Mouse (Mus musculus) heart, adult 2 months (tissue): ENCODE measurements around the gene Dtl. TPM values are rescaled to one million over a fixed set of nuclear protein-coding genes. Genes with fewer than 3 reads are reported as not detected.

ENCODE experiments used
- DNase-seq, 2 experiments: peaks; one replicate each; pipeline ENCODE4 v3.0.0; 2021
- H3K27ac ChIP-seq: fragments of 200-600 bp; 2 replicates; pipeline ENCODE4 v1.8.1; 2022
- H3K27me3 ChIP-seq: fragments of 200-500 bp; 2 replicates; pipeline ENCODE4 v1.6.1; 2012; ENCODE audit warnings: mild to moderate bottlenecking, low read length, inconsistent platforms, mixed read lengths; ENCODE audit not compliant: control insufficient read depth, insufficient read depth
- H3K36me3 ChIP-seq: fragments of 200-500 bp; 2 replicates; pipeline ENCODE4 v1.6.1; 2012; ENCODE audit warnings: low read length, inconsistent platforms; ENCODE audit not compliant: control insufficient read depth, insufficient read depth
- H3K4me1 ChIP-seq: fragments of 200-500 bp; 2 replicates; pipeline ENCODE4 v1.6.1; 2011; ENCODE audit warnings: low read length; ENCODE audit not compliant: control insufficient read depth, insufficient read depth
- H3K4me3 ChIP-seq: fragments of 200-600 bp; 2 replicates; pipeline ENCODE4 v1.8.1; 2022
- H3K79me2 ChIP-seq: fragments of 200-500 bp; replicated peaks from 2 replicates; pipeline ENCODE4 v1.6.1; 2012; ENCODE audit warnings: mild to moderate bottlenecking, inconsistent platforms, low read length, moderate library complexity, mixed read lengths; ENCODE audit not compliant: control insufficient read depth, insufficient read depth
- H3K9ac ChIP-seq: fragments of 200-500 bp; 2 replicates; pipeline ENCODE4 v1.6.1; 2012; ENCODE audit warnings: low read depth, mild to moderate bottlenecking, control low read depth, inconsistent platforms, low read length, mixed read lengths
- CTCF ChIP-seq: fragments of 200-600 bp; IDR thresholded peaks from 2 replicates; pipeline ENCODE4 v1.8.1; 2022; ENCODE audit warnings: antibody characterized with exemption, mild to moderate bottlenecking, moderate library complexity
- EP300 ChIP-seq: fragments of 200-500 bp; IDR thresholded peaks from 2 replicates; pipeline ENCODE4 v1.6.1; 2011; ENCODE audit warnings: low read depth, low read length, control low read depth; ENCODE audit not compliant: insufficient read depth
- POLR2A ChIP-seq: fragments of 200-500 bp; IDR thresholded peaks from 2 replicates; pipeline ENCODE4 v1.6.1; 2011; ENCODE audit warnings: mild to moderate bottlenecking, low read depth, low read length, control low read depth; ENCODE audit not compliant: insufficient read depth
- WGBS: fragments of 180-500 bp; shearing (Covaris S2); methylation state at CpG from one replicate; pipeline ENCODE4 v1.1.7; 2018; 5-methylcytosine and 5-hydroxymethylcytosine counted together
- intact Hi-C: fragments of 180-260 bp; cut with DNase I; formaldehyde crosslinking; loops from one replicate; pipeline ENCODE4 v1.15.1; 2025
- polyA plus RNA-seq: library from polyadenylated mRNA; depleted of rRNA; stranded (reverse); fragments of >200 nt; gene quantifications from 2 replicates; pipeline ENCODE4 v1.2.3, GENCODE M21; 2012
- total RNA-seq, 2 experiments: library from RNA; stranded (reverse); gene quantifications; 2 replicates each; pipeline ENCODE4 v1.2.3; 2021

The Dtl gene
- total and polyA plus RNA-seq, 3 experiments = 0.06 to 0.27 (median 0.16) TPM

DNA sequence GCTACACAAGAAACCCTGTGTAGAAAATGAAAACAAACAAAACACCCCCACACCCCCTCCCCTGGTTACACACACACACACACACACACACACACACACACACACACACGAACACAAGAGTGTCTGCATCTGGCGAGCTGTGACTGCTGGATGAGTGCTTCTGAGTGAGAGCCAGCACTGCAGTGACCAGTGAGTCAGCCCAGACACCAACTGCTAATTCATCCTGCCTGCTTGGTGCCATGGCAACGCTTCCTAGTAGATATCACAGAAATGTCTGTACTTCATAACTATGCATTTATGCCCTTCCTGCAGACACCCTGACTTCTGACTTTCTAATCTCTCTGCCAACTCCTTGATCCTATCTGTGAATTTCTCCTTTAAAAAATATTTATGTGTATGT lies 48.3 kb downstream of the Dtl start:
- no peaks in the 10 kb centered on the region for H3K4me1 ChIP-seq
- no peak overlapping the region for H3K27ac ChIP-seq
- intact Hi-C loops = no loop called here
- no peak overlapping the region for H3K4me3 ChIP-seq
- TF ChIP-seq POLR2A (no peak), CTCF (no peak), EP300 (no peak)
- 55% methylated on average over 3 of the region's 3 CpGs for WGBS
- no peaks in the 10 kb centered on the region for H3K36me3 ChIP-seq
- DNase-seq = no peak
- H3K79me2 ChIP-seq = no peaks in the 10 kb centered on the region
- no peak overlapping the region for H3K9ac ChIP-seq
- H3K27me3 ChIP-seq = no peaks in the 10 kb centered on the region

DNA sequence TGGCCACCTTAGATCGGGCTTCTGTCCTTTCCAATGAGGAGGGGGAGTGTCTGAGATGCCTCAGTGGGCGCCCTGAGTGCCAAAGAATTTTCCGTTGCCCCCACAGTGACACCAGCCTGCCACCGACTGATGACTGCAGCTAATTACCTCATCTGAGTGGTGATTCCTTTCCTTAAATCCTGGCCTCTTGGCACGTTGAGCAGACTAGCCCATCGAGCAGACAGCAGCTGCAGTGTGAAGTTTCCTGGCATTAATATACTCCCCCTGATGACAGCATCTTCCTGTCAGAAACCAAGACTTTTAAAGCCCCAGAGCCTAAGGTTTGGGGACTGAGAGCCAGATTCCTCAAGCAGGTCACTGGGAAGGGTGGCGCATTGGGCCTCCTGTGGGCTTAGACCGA lies 53.9 kb downstream of the Dtl start:
- Histone ChIP-seq H3K27ac (no peak overlapping the region; the same call in 1 of the 2 replicates), H3K36me3 (no peaks in the 10 kb centered on the region), H3K27me3 (no peaks in the 10 kb centered on the region), H3K4me1 (peaks cover 8% of the 10 kb centered on the region), H3K9ac (no peak overlapping the region), H3K79me2 (no peaks in the 10 kb centered on the region), H3K4me3 (no peak overlapping the region)
- no peak for TF ChIP-seq POLR2A
- TF ChIP-seq EP300 = no peak
- no peak for TF ChIP-seq CTCF
- DNase-seq = no peak
- intact Hi-C loops = no loop called here
- WGBS = 46% methylated on average over 8 of the region's 8 CpGs

DNA sequence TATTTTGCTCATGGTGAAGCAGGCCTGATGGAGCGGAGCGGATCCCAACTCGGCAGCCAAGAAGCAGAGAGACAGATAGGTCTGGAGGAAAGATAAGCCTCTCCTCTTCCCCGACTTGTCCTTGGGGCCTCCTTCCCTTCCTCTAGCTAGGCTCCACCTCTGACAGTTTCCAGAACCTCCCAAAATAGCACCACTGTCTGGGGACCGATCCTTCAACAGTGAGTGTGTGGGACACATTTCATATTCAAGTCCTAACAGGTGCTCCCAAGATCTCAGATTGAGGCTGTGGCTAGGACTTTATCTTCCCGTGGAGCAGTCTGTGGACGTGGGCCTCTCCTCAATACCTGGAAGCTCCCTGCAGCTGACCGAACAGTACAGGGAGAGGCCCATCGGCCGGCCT lies 54.7 kb downstream of the Dtl start:
- no peak for TF ChIP-seq EP300
- TF ChIP-seq POLR2A = no peak
- no peak for TF ChIP-seq CTCF
- no peak overlapping the region for H3K4me3 ChIP-seq
- H3K27ac ChIP-seq = peak overlapping the region; percentile 57
- peaks cover 8% of the 10 kb centered on the region for H3K4me1 ChIP-seq
- H3K9ac ChIP-seq = no peak overlapping the region
- H3K79me2 ChIP-seq = no peaks in the 10 kb centered on the region
- no peaks in the 10 kb centered on the region for H3K36me3 ChIP-seq
- intact Hi-C loops = no loop called here
- WGBS = 35% methylated on average over 10 of the region's 10 CpGs
- DNase-seq = no peak
- no peaks in the 10 kb centered on the region for H3K27me3 ChIP-seq

DNA sequence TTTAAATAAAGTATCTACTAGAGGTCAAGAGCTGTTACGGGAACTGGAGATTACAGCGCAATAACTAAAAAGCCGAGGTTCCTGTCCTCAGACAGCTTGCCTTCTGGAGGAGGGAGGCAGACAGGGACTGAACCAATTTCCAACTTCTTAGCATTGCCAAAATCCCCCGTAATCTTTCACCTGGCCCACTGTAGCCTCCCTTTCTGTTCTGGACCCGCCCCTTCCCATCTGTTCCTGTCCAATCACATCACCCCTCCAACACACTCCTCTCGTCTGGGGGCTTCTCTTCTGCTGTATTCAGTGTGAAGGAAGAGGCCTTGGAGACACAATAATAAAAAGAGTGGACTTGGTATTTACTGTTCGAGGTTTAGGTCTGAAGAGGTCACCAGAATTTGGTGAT lies 55.1 kb downstream of the Dtl start:
- 77% methylated on average over 7 of the region's 7 CpGs for WGBS
- Histone ChIP-seq H3K9ac (no peak overlapping the region), H3K27me3 (no peaks in the 10 kb centered on the region), H3K4me3 (no peak overlapping the region), H3K36me3 (no peaks in the 10 kb centered on the region), H3K4me1 (peaks cover 8% of the 10 kb centered on the region), H3K27ac (no peak overlapping the region; the same call in 1 of the 2 replicates), H3K79me2 (no peaks in the 10 kb centered on the region)
- no peak for DNase-seq
- intact Hi-C loops = no loop called here
- TF ChIP-seq POLR2A (no peak), EP300 (no peak), CTCF (no peak)

DNA sequence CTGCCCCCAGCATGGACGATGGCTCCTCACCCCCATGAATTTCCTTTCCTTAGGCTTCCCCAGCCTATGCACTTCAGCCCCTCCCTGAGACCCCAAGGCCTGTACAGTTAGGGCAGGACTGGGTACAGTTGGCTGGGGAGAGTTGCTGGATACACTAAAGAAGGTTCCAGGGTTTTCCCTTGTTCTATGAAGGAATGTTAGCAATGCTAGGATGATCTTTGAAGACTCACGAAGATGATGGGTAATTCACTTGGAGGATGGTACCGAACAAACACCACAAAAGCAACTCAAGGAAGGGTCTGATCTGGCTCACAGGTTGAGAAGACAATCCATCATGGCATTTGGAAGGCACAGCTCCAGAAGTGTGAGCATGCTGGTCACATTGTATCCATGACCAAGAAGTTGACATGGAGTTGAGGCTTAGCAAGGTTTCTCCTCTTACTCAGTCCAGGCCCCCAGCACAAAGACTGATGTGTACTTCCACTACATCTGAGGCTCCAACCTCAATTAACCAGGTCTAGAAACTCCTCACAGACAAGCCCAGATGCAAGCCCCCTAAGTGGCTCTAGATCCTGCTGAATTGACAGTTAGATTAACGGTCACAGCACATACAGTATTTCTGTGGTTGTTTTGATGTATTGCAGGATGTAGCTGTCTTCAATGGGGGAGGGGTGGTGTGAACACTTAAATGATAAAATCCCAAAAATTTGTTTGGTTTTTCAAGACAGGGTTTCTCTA lies 55.8 kb downstream of the Dtl start:
- intact Hi-C loops = no loop called here
- Histone ChIP-seq H3K36me3 (no peaks in the 10 kb centered on the region), H3K9ac (no peak overlapping the region), H3K27ac (no peak overlapping the region), H3K4me3 (no peak overlapping the region), H3K27me3 (no peaks in the 10 kb centered on the region), H3K79me2 (no peaks in the 10 kb centered on the region), H3K4me1 (peaks cover 8% of the 10 kb centered on the region)
- TF ChIP-seq CTCF (no peak), EP300 (no peak), POLR2A (no peak)
- DNase-seq = no peak
- 93% methylated on average over 4 of the region's 4 CpGs for WGBS

DNA sequence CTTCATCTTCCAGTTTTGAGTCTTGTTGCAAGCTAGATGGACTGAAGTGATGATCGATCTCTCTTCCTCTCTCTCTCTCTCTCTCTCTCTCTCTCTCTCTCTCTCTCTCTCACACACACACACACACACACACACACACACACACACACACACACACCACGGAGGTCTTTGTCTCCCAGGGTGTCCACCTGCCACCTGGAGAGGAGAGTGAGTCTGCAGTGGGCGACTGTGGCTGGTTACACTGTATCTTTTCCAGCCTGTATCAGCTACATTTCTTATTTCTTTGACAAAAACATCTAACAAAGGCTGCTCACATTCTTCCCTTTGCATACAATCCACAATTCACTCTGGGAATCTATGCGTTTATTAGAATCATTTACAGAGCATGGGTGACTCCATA lies 56.4 kb downstream of the Dtl start:
- Histone ChIP-seq H3K36me3 (no peaks in the 10 kb centered on the region), H3K4me3 (no peak overlapping the region), H3K27me3 (no peaks in the 10 kb centered on the region), H3K27ac (no peak overlapping the region), H3K9ac (no peak overlapping the region), H3K4me1 (peaks cover 8% of the 10 kb centered on the region), H3K79me2 (no peaks in the 10 kb centered on the region)
- 96% methylated on average over 4 of the region's 4 CpGs for WGBS
- DNase-seq = no peak
- TF ChIP-seq POLR2A (no peak), CTCF (no peak), EP300 (no peak)
- intact Hi-C loops = no loop called here
